Mouse (Mus musculus): ENCODE measurements around the gene Dctn2.

GRCm38 (mm10) chr10:127290307-127290929, 24.2 kb downstream of the Dctn2 start:
- TF ChIP-seq POLR2A (IDR thresholded peaks at IDR 0.05; ENCODE audit: insufficient read length, low read depth) (peak; percentile 97), USF1 (IDR thresholded peaks at IDR 0.05; ENCODE audit: low read depth) (peak; percentile 88), MAX (IDR thresholded peaks at IDR 0.05; ENCODE audit: low read depth) (no peak), CEBPB (IDR thresholded peaks at IDR 0.05; ENCODE audit: insufficient read depth, poor library complexity, severe bottlenecking) (peak; percentile 99), POLR2AphosphoS2 (IDR thresholded peaks at IDR 0.05; ENCODE audit: insufficient read length, low read depth) (peak; percentile 94), MYOD1 (IDR thresholded peaks at IDR 0.05; ENCODE audit: control insufficient read depth in 1 of 3, insufficient read length in 2 of 3, low read depth in 2 of 3) (no peak), MYOG (IDR thresholded peaks at IDR 0.05; ENCODE audit: control insufficient read depth in 1 of 3, insufficient read depth in 1 of 3, insufficient read length in 2 of 3, low read depth in 2 of 3) (peak in 1 of 3 experiments; percentile 50), E2F4 (IDR thresholded peaks at IDR 0.05; ENCODE audit: insufficient read depth) (peak; percentile 27), TCF3 (IDR thresholded peaks at IDR 0.05; ENCODE audit: insufficient read length, low read depth) (no peak)
